Mouse (Mus musculus): Measurements from ENCODE around the gene Golt1b. TPM values are rescaled to one million over a fixed set of nuclear protein-coding genes. Genes with fewer than 3 reads are reported as not detected.
A peak's percentile ranks its signal among the peaks of the same experiment; 100 is the strongest.

The Golt1b gene
- polyA plus RNA-seq, 1 experiment from 2014 or later = 93.5 TPM

GRCm38 (mm10) chr6:142451381-142451780 is 64.4 kb downstream of the Golt1b start:
- Histone ChIP-seq H3K4me3 (ENCODE audit: low read depth, low read length) (no peak overlapping the region), H3K9me3 (replicated peaks; ENCODE audit: control insufficient read depth, low read length) (no peaks in the 10 kb centered on the region), H3K4me2 (no peak overlapping the region), H3K9ac (ENCODE audit: low read depth, low read length) (no peak overlapping the region), H3K27me3 (ENCODE audit: control insufficient read depth, insufficient read depth, low read length) (no peaks in the 10 kb centered on the region), H3K27ac (ENCODE audit: low read depth, low read length) (no peak overlapping the region), H3K4me1 (ENCODE audit: control insufficient read depth, insufficient read depth, low read length) (no peaks in the 10 kb centered on the region), H3K36me3 (ENCODE audit: control insufficient read depth, insufficient read depth, low read length) (no peaks in the 10 kb centered on the region)
- 0 out of 2 replicates have a peak, but pooled peaks have one; percentile 35 for ATAC-seq (replicated peaks; ENCODE audit: insufficient number of reproducible peaks, low FRiP score, low TSS enrichment)
- WGBS (ENCODE audit: insufficient replicate concordance) = 61% methylated on average over 12 of the region's 12 CpGs

- Histone ChIP-seq H3K36me3 (ENCODE audit: control insufficient read depth, insufficient read depth, low read length) (no peaks in the 10 kb centered on the region), H3K9me3 (replicated peaks; ENCODE audit: control insufficient read depth, low read length) (no peaks in the 10 kb centered on the region), H3K27me3 (ENCODE audit: control insufficient read depth, insufficient read depth, low read length) (no peaks in the 10 kb centered on the region), H3K27ac (ENCODE audit: low read depth, low read length) (no peak overlapping the region), H3K4me2 (no peak overlapping the region), H3K4me1 (ENCODE audit: control insufficient read depth, insufficient read depth, low read length) (no peaks in the 10 kb centered on the region), H3K9ac (ENCODE audit: low read depth, low read length) (no peak overlapping the region), H3K4me3 (ENCODE audit: low read depth, low read length) (no peak overlapping the region)
- 75% methylated on average over 2 of the region's 2 CpGs for WGBS (ENCODE audit: insufficient replicate concordance)
- no peak for ATAC-seq (replicated peaks; ENCODE audit: insufficient number of reproducible peaks, low FRiP score, low TSS enrichment)
These were observed 66.3 kb downstream of the Golt1b start for GRCm38 (mm10) chr6:142453311-142453710.

Other genes with a start within 250 kb of the Golt1b start
- gene Slco1a6, start 178.7 kb upstream of the Golt1b start, polyA plus RNA-seq (2014; fragmentation: Nextera tagmentation; extraction: Ambion mirVana) = not detected in 2 replicates
- not detected in 2 replicates for gene Iapp, start 88.8 kb upstream of the Golt1b start, polyA plus RNA-seq (2014; fragmentation: Nextera tagmentation; extraction: Ambion mirVana)
- not detected in 2 replicates for gene Slco1a5, start 64.2 kb upstream of the Golt1b start, polyA plus RNA-seq (2014; fragmentation: Nextera tagmentation; extraction: Ambion mirVana)
- 13.3 and 15.8 TPM in 2 replicates for gene Pyroxd1, start 41.6 kb upstream of the Golt1b start, polyA plus RNA-seq (2014; fragmentation: Nextera tagmentation; extraction: Ambion mirVana)
- gene Recql, start 134 bp upstream of the Golt1b start, polyA plus RNA-seq (2014; fragmentation: Nextera tagmentation; extraction: Ambion mirVana) = 21.9 and 29.5 TPM in 2 replicates
- 1.4 TPM in 1 of 2 replicates, not detected in the other for gene Spx, start 26.2 kb downstream of the Golt1b start, polyA plus RNA-seq (2014; fragmentation: Nextera tagmentation; extraction: Ambion mirVana)
- 0.36 TPM in 1 of 2 replicates, not detected in the other for gene Gys2, start 85.9 kb downstream of the Golt1b start, polyA plus RNA-seq (2014; fragmentation: Nextera tagmentation; extraction: Ambion mirVana)
- 651 and 686 TPM in 2 replicates for gene Ldhb, start 120.7 kb downstream of the Golt1b start, polyA plus RNA-seq (2014; fragmentation: Nextera tagmentation; extraction: Ambion mirVana)
- 2.2 and 3.0 TPM in 2 replicates for gene Kcnj8, start 184.4 kb downstream of the Golt1b start, polyA plus RNA-seq (2014; fragmentation: Nextera tagmentation; extraction: Ambion mirVana)

Measured in heart, embryonic 11.5 days (tissue).